Comparison of ENCODE assay signal across 23 mouse cellular contexts in genomic region chr5:74693836-74694235, GRCm38 (mm10). TPM values are rescaled to one million over a fixed set of nuclear protein-coding genes. Genes with fewer than 3 reads are reported as not detected.
DNase-seq lines count a peak whose midpoint lies in the region; ATAC-seq and TF ChIP-seq lines count a peak whose summit lies in the region.
"Had no signal": no experiment of that assay in that cellular context is flagged by ENCODE, and none has a peak within 500 bp of the region (broad histone marks: within the 10 kb centered on the region; RNA-seq: fewer than 3 reads in every experiment).

No protein-coding gene starts in this region.

- H3K9ac ChIP-seq in lung, embryonic 14.5 days: no peak overlapping the region
- H3K9ac ChIP-seq: embryonic facial prominence, embryonic 13.5 days; forebrain, embryonic 15.5 days; hindbrain, embryonic 12.5 days; limb, embryonic 13.5 days; liver, embryonic 15.5 days had no signal

- TF ChIP-seq POLR2A in myocyte (IDR thresholded peaks at IDR 0.05; ENCODE audit: insufficient read length, low read depth): no peak

- no peaks in the 10 kb centered on the region for H3K79me2 ChIP-seq in myocyte (ENCODE audit: control insufficient read depth, insufficient read depth)

- H3K9me3 ChIP-seq in lung, embryonic 14.5 days (ENCODE audit: low read depth, low read length): no peaks in the 10 kb centered on the region
- H3K9me3 ChIP-seq: embryonic facial prominence, embryonic 13.5 days; forebrain, embryonic 15.5 days; hindbrain, embryonic 12.5 days; limb, embryonic 13.5 days; liver, embryonic 15.5 days had no signal

- no peak overlapping the region for H3K4me3 ChIP-seq in lung, embryonic 14.5 days (ENCODE audit: low read depth, low read length)
- no peak overlapping the region for H3K4me3 ChIP-seq in myocyte
- H3K4me3 ChIP-seq: embryonic facial prominence, embryonic 13.5 days; forebrain, embryonic 15.5 days; heart, adult 2 months; hindbrain, embryonic 12.5 days; limb, embryonic 13.5 days; liver, embryonic 15.5 days had no signal

- peak; percentile 9 for DNase-seq in embryo, embryonic 10.5 days (ENCODE audit: low spot score)
- no peak for DNase-seq in embryo, embryonic 11 days
- no peak for DNase-seq in lung, embryonic 14.5 days
- no peak for DNase-seq in lung, adult 18-20 months
- DNase-seq in cerebellum, postnatal 14 days: peak; percentile 72 to 77
- no peak for DNase-seq in kidney, postnatal 25 days
- DNase-seq in adrenal gland, postnatal 14 days: no peak
- DNase-seq: adrenal gland, postnatal 25 days; kidney, adult 2 months; kidney, postnatal 36 days; lung, postnatal 4 days; retina, postnatal 1 day; right cerebral cortex, postnatal 4 days; thymus, adult 2 months had no signal

- no peaks in the 10 kb centered on the region for H3K36me3 ChIP-seq in lung, embryonic 14.5 days (ENCODE audit: insufficient read depth)
- no peaks in the 10 kb centered on the region for H3K36me3 ChIP-seq in myocyte (ENCODE audit: control insufficient read depth, insufficient read depth)
- H3K36me3 ChIP-seq: embryonic facial prominence, embryonic 13.5 days; forebrain, embryonic 15.5 days; hindbrain, embryonic 12.5 days; limb, embryonic 13.5 days; liver, embryonic 15.5 days had no signal

- no peak for TF ChIP-seq CTCF in lung, embryonic 14.5 days (IDR thresholded peaks at IDR 0.05; ENCODE audit: low read depth)

- H3K4me2 ChIP-seq in lung, embryonic 14.5 days: no peak overlapping the region
- no peak overlapping the region for H3K4me2 ChIP-seq in myocyte (ENCODE audit: low read depth)
- H3K4me2 ChIP-seq: embryonic facial prominence, embryonic 13.5 days; forebrain, embryonic 15.5 days; hindbrain, embryonic 12.5 days; limb, embryonic 13.5 days; liver, embryonic 15.5 days had no signal

- no peaks in the 10 kb centered on the region for H3K27me3 ChIP-seq in lung, embryonic 14.5 days (ENCODE audit: insufficient read depth, low read length)
- no peaks in the 10 kb centered on the region for H3K27me3 ChIP-seq in myocyte (ENCODE audit: control insufficient read depth, insufficient read depth, insufficient read length)
- H3K27me3 ChIP-seq: CH12.LX; embryonic facial prominence, embryonic 13.5 days; forebrain, embryonic 15.5 days; hindbrain, embryonic 12.5 days; limb, embryonic 13.5 days; liver, embryonic 15.5 days had no signal

- H3K27ac ChIP-seq in lung, embryonic 14.5 days (ENCODE audit: low read depth): peak overlapping the region; percentile 30; the same call in 1 of the 2 replicates
- H3K27ac ChIP-seq: embryonic facial prominence, embryonic 13.5 days; forebrain, embryonic 15.5 days; heart, adult 2 months; hindbrain, embryonic 12.5 days; limb, embryonic 13.5 days; liver, embryonic 15.5 days had no signal

- no peak for ATAC-seq in lung, embryonic 14.5 days (ENCODE audit: insufficient read depth)
- ATAC-seq: forebrain, embryonic 15.5 days had no signal

- H3K4me1 ChIP-seq in lung, embryonic 14.5 days (ENCODE audit: insufficient read depth): peaks cover 8% of the 10 kb centered on the region; the same call in 1 of the 2 replicates
- H3K4me1 ChIP-seq: forebrain, embryonic 15.5 days; hindbrain, embryonic 12.5 days; liver, embryonic 15.5 days had no signal

- no peak overlapping the region for H3ac ChIP-seq in myocyte (ENCODE audit: control insufficient read depth, insufficient read length)

- WGBS in lung, embryonic 14.5 days: 49% methylated on average over 2 of the region's 2 CpGs

TF ChIP-seq in myocyte, 11 proteins besides CTCF, POLR2A, EP300 and RAD21:
- TF ChIP-seq MAX (IDR thresholded peaks at IDR 0.05; ENCODE audit: low read depth): no peak
- no peak for TF ChIP-seq E2F4 (IDR thresholded peaks at IDR 0.05; ENCODE audit: insufficient read depth)
- peak in 2 of 3 experiments; percentile 29 to 62 for TF ChIP-seq MYOD1 (IDR thresholded peaks at IDR 0.05; ENCODE audit: control insufficient read depth in 1 of 3, insufficient read length in 2 of 3, low read depth in 2 of 3)
- no peak for TF ChIP-seq USF1 (IDR thresholded peaks at IDR 0.05; ENCODE audit: low read depth)
- peak; percentile 43 for TF ChIP-seq TCF12 (IDR thresholded peaks at IDR 0.05; ENCODE audit: insufficient read depth, poor library complexity, severe bottlenecking)
- no peak for TF ChIP-seq SRF (IDR thresholded peaks at IDR 0.05; ENCODE audit: control insufficient read depth, insufficient read length, low read depth)
- no peak for TF ChIP-seq REST (IDR thresholded peaks at IDR 0.05; ENCODE audit: insufficient read depth, insufficient read length)
- peak in 1 of 3 experiments; percentile 67 for TF ChIP-seq MYOG (IDR thresholded peaks at IDR 0.05; ENCODE audit: control insufficient read depth in 1 of 3, insufficient read depth in 1 of 3, insufficient read length in 2 of 3, low read depth in 2 of 3)
- TF ChIP-seq CEBPB (IDR thresholded peaks at IDR 0.05; ENCODE audit: insufficient read depth, poor library complexity, severe bottlenecking): no peak
- TF ChIP-seq POLR2AphosphoS2 (IDR thresholded peaks at IDR 0.05; ENCODE audit: insufficient read length, low read depth): no peak
- no peak for TF ChIP-seq TCF3 (IDR thresholded peaks at IDR 0.05; ENCODE audit: insufficient read length, low read depth)
TF ChIP-seq in myocyte: peak in this region for 3.

RNA-seq across cellular contexts. Expression of gene Lnx1, which starts 8.9 kb away (rescaled TPM):
- 4.8 and 5.5 TPM in 2 replicates for polyA plus RNA-seq in lung, embryonic 14.5 days (2014; fragmentation: Nextera tagmentation; extraction: Ambion mirVana)
- 0.05 TPM for polyA plus RNA-seq in myocyte (2012; fragmentation: generic; extraction: Trizol)
- total RNA-seq in adrenal gland, postnatal 14 days (2021): 5.6 and 7.5 TPM in 2 replicates
- total RNA-seq: MEL had no signal
- polyA plus RNA-seq: liver, embryonic 15.5 days had no signal

Comparison
In these comparisons a context has a peak if more than half of its experiments do, and no peak if none do; other contexts are left out.
1. DNase-seq: peak in embryo, embryonic 10.5 days (single experiment) and cerebellum, postnatal 14 days (2 of 2); none in embryo, embryonic 11 days (single experiment), lung, embryonic 14.5 days (single experiment), lung, adult 18-20 months (0 of 2), kidney, postnatal 25 days (0 of 2) and adrenal gland, postnatal 14 days (single experiment).